Mouse (Mus musculus) midbrain, embryonic 10.5 days (tissue): ENCODE results near the gene Agrp. TPM values are rescaled to one million over a fixed set of nuclear protein-coding genes. Genes with fewer than 3 reads are reported as not detected.
"Not testable (repeated sequence)": the region's sequence is repeated elsewhere in the genome, so short reads cannot be mapped to it uniquely, and the experiment has no call there.

Experiments
- DNase-seq: peaks from one replicate; pipeline ENCODE4 v3.0.0-alpha.2; 2017; ENCODE audit warnings: low spot score
- H3K27ac ChIP-seq: fragments of 300-500 bp; sonication (generic); replicated peaks from 2 replicates; pipeline ENCODE4 v1.5.1; 2016; ENCODE audit warnings: mild to moderate bottlenecking
- H3K27me3 ChIP-seq: fragments of 300-500 bp; sonication (generic); 2 replicates; pipeline ENCODE4 v1.6.1; 2016; ENCODE audit warnings: low read depth, mild to moderate bottlenecking; ENCODE audit not compliant: poor library complexity, severe bottlenecking
- H3K36me3 ChIP-seq: fragments of 300-500 bp; sonication (generic); 2 replicates; pipeline ENCODE4 v1.6.1; 2016; ENCODE audit warnings: mild to moderate bottlenecking, moderate library complexity
- H3K4me1 ChIP-seq: fragments of 300-500 bp; sonication (generic); 2 replicates; pipeline ENCODE4 v1.6.1; 2016
- H3K4me3 ChIP-seq: fragments of 300-500 bp; sonication (generic); 2 replicates; pipeline ENCODE4 v1.5.1; 2016; ENCODE audit warnings: mild to moderate bottlenecking, moderate library complexity
- H3K9me3 ChIP-seq: fragments of 300-500 bp; sonication (generic); replicated peaks from 2 replicates; pipeline ENCODE4 v1.6.1; 2016; ENCODE audit warnings: mild to moderate bottlenecking
- WGBS: fragments of 180-500 bp; shearing (Covaris S2); methylation state at CpG from one replicate; pipeline ENCODE4 v1.1.7; 2016; 5-methylcytosine and 5-hydroxymethylcytosine counted together
- polyA plus RNA-seq: library from polyadenylated mRNA; unstranded; fragments of >200 nt; fragmentation: Nextera tagmentation; extraction: Ambion mirVana; gene quantifications from 2 replicates; pipeline ENCODE4 v1.2.1, GENCODE M21; 2016

Gene Agrp
- polyA plus RNA-seq, 1 experiment from 2014 or later = 0.62 TPM

DNA sequence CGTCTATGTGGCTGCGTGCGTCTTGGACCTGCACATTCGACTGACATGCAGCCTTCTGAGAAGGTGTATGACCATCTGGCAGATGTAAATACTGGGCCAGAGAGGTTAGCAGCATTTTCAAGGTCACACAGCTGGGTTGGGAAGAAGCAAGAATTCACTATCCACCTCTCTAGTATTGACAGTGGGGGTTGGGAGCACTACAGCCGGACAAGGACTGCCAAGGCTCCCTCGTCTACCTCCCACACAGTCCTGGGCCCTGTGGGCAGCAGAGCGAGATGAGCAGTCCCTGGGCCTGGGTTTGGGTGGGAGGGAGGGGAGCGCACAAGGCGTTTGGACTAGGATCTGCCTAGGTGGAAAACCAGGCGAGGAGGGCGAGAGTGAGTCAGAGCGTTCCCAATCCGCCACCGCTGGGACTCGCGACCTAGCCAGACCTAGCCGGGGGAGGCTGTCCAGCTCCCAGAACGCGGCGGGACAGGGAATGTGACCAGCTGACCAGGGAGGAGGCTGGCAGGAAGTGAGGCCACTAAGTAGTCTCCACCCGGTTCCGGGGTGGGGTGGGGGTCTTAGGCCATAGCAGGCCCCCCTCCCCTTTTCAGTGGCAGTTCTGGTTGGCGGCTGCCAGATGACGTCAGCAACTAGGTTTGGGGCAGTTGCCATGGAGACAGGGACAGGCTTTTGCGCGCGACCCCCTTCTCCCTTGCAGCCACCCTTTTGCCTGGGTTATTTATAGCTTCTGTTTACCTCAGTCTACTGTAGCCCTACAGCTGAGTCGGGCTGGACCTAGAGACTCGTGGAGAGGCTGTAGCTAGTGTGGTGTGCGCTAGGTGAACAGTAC is 30.8 kb downstream of the Agrp start:
- peak overlapping the region; percentile 67 for H3K4me3 ChIP-seq
- H3K4me1 ChIP-seq = peaks cover 34% of the 10 kb centered on the region
- WGBS = 2% methylated on average over 30 of the region's 30 CpGs
- no peaks in the 10 kb centered on the region for H3K36me3 ChIP-seq
- peak overlapping the region; percentile 90 for H3K27ac ChIP-seq
- H3K9me3 ChIP-seq = no peaks in the 10 kb centered on the region
- peak; percentile 88 for DNase-seq
- peaks cover 19% of the 10 kb centered on the region for H3K27me3 ChIP-seq

- Histone ChIP-seq H3K27ac (peak overlapping the region; percentile 90), H3K4me3 (peak overlapping the region; percentile 67), H3K36me3 (no peaks in the 10 kb centered on the region), H3K27me3 (peaks cover 13% of the 10 kb centered on the region), H3K4me1 (peaks cover 34% of the 10 kb centered on the region), H3K9me3 (no peaks in the 10 kb centered on the region)
- peak; percentile 62 for DNase-seq
- WGBS = 2% methylated on average over 39 of the region's 39 CpGs
Observed at GRCm38 (mm10) chr8:105605491-105606188, 31.6 kb downstream of the Agrp start.

GRCm38 (mm10) chr8:105604804-105605381 is 32.3 kb downstream of the Agrp start, which contains the start of gene Ripor1:
Ripor1 (plus strand) TSS chr8:105605255.
- Histone ChIP-seq H3K27me3 (peaks cover 13% of the 10 kb centered on the region), H3K4me3 (peak within 1 kb of the TSS; percentile 67), H3K27ac (peak within 1 kb of the TSS; percentile 90), H3K9me3 (no peaks in the 10 kb centered on the region), H3K36me3 (no peaks in the 10 kb centered on the region), H3K4me1 (peaks cover 34% of the 10 kb centered on the region)
- DNase-seq = peak; percentile 86
- 0% methylated on average over 37 of the region's 42 CpGs for WGBS

DNA sequence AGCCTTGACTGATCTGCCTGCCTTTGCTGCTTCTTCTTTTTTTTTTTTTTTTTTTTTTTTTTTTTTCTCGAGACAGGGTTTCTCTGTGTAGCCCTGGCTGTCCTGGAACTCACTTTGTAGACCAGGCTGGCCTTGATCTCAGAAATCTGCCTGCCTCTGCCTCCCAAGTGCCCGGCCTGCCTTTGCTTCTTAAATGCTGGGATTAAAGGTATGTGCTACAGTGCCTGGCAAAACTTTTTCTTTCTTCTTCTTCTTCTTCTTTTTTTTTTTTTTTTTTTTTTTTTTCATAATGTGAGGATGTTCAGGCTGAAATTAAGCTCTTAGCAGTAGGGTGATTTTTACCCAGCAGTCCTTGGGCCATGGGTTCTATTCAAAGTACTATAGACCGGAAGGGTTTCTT is 34.7 kb downstream of the Agrp start:
- 79% methylated on average over 3 of the region's 3 CpGs for WGBS
- peaks cover 32% of the 10 kb centered on the region for H3K4me1 ChIP-seq

DNA sequence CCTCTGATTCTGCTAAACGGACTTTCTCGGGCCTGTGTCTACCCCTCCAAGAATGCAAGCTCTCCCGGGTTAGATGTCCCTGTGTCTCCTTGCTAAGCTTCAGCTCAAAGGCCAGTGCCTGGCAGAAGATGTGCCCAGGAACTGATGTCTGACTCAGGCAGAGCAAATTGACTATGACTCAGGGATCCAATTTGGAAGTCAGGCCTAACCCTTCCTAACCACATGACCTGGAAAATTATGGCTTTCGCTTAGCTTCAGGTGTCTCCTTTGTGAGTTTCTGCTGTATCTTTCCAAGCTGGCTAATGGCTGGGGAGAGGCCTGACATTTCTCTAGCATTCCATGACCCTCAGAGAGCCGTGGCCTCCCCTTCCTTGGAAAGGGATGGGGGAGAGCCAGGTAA is 35.9 kb downstream of the Agrp start:
- Histone ChIP-seq H3K36me3 (no peaks in the 10 kb centered on the region), H3K4me3 (no peak overlapping the region), H3K4me1 (peaks cover 24% of the 10 kb centered on the region), H3K27me3 (peaks cover 13% of the 10 kb centered on the region), H3K9me3 (no peaks in the 10 kb centered on the region), H3K27ac (no peak overlapping the region)
- no peak for DNase-seq
- WGBS = 73% methylated on average over 5 of the region's 5 CpGs

More for the DNA sequence above, 34.7 kb downstream of the Agrp start:
- not testable (repeated sequence) for H3K9me3 ChIP-seq, H3K27ac ChIP-seq, H3K4me3 ChIP-seq, DNase-seq, H3K36me3 ChIP-seq
- H3K27me3 ChIP-seq = peaks cover 13% of the 10 kb centered on the region

DNA sequence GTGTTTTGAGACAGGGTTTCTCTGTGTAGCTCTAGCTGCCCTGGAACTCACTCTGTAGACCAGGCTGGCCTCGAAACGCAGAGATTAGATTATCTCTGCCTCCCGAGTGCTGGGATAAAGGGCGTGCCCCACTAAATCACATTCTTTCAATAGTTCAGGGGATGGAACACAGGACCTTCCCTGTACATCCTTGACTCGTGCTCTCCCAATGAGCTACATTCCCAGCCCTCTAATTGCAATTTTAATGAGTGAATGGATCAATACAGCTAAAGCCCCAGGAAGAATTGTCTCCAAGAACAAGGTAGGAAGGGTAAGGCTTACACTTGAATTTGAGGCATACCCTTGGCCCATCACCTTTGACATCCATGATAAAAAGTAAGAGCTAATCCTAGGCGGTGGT is 38.4 kb downstream of the Agrp start:
- H3K4me3 ChIP-seq = no peak overlapping the region
- H3K36me3 ChIP-seq = no peaks in the 10 kb centered on the region
- 78% methylated on average over 6 of the region's 6 CpGs for WGBS
- H3K27me3 ChIP-seq = peaks cover 28% of the 10 kb centered on the region
- no peaks in the 10 kb centered on the region for H3K9me3 ChIP-seq
- H3K4me1 ChIP-seq = peaks cover 14% of the 10 kb centered on the region
- DNase-seq = no peak
- H3K27ac ChIP-seq = no peak overlapping the region

DNA sequence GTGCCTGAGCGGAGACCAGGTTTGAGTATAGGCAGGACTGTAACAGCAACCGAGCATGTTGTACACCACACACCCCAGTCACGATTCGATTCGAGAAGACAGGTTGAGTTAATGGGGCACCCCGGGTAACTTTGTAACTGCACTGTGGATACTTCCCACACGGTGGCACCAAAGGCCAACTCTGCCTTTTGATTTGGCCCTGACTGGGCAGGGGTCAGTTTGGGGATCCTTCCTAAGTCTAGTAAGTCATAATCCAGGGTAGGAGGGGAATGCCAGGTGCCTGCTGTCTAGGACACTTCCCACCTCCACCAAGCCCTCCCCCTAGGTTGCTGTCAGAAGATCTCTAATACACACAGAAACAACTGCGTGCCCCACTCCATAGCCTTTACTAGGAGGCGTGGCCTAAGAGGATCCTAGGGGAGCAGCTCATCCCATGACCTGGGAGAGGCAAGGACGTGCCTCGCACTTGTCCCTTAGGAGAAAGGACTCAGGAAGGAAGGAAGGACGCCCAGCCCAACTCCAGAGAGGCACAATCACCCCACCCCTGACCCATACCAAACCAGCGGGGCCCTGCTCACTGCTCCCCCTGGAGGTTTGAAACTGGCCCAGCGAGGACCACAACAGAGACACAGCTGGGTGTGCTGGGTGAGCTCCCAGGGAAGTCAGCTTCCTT is 40.7 kb downstream of the Agrp start:
- WGBS = 7% methylated on average over 14 of the region's 14 CpGs
- DNase-seq = peak; percentile 56
- H3K27ac ChIP-seq = no peak overlapping the region
- no peaks in the 10 kb centered on the region for H3K36me3 ChIP-seq
- H3K4me3 ChIP-seq = peak overlapping the region; percentile 22
- peaks cover 17% of the 10 kb centered on the region for H3K4me1 ChIP-seq
- H3K9me3 ChIP-seq = no peaks in the 10 kb centered on the region
- peaks cover 24% of the 10 kb centered on the region for H3K27me3 ChIP-seq

DNA sequence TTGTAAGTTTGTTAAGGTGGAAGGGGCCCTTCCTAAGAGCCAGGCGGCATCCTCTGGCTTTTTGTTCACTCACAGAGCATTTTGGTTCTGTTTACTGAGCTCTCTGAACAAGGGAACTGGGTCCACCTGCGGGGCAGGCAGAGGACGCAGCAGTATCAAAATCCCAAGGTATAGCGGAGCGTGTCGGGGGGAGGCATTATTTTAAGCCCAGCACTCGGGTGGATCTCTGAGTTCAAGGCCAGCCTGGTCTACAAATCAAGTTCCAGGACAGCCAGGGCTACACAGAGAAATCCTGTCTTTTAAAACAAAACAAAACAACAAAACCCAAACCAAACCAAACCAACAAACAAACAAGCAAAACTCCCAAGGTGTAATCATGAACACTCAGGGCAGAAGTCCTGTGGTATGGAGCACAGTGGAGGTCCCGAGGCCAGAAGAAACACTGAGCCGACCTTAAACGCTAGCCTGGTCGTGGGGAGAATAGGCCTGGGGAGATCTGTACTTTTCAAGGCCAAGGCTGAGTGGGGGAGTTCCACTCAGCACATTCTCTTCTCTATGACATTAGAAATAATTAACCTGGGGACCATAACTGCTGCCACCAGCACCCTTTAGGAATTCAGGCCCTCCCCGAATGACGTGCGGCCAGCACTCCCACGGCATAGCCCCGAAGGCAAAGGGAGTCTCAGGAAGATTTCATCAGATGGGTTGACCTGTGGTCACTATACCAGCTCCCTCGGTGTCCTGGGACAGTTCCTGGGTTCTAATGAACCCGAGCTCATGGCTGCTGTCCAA is 42.5 kb downstream of the Agrp start:
- WGBS = 81% methylated on average over 18 of the region's 18 CpGs
- H3K36me3 ChIP-seq = no peaks in the 10 kb centered on the region
- H3K27me3 ChIP-seq = peaks cover 24% of the 10 kb centered on the region
- no peak overlapping the region for H3K4me3 ChIP-seq
- H3K9me3 ChIP-seq = no peaks in the 10 kb centered on the region
- peaks cover 17% of the 10 kb centered on the region for H3K4me1 ChIP-seq
- H3K27ac ChIP-seq = no peak overlapping the region
- DNase-seq = no peak

DNA sequence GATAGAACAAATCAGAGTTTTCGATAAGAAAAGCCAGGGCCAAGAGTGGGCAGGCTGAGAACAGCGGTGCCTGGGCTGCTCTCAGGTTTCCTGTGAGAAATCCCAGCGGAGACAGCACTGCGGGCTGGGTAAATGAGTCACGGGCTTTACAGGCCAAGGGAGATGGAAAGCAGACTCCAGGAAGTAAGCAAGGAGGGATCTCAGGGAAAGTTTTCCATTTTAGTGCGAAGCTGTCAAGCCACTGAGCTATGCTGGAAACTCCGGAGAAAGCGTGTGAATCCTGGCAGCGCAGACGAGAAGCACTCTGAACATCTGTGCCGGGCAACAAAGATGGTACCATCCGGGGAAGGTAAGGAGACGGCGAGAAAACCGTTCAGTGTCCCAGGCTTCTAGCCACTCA is 43.3 kb downstream of the Agrp start:
- Histone ChIP-seq H3K36me3 (no peaks in the 10 kb centered on the region), H3K9me3 (no peaks in the 10 kb centered on the region), H3K4me3 (peak overlapping the region; percentile 16), H3K4me1 (peaks cover 17% of the 10 kb centered on the region), H3K27ac (0 out of 2 replicates have a peak overlapping the region, but pooled peaks have one; percentile 49), H3K27me3 (peaks cover 24% of the 10 kb centered on the region)
- WGBS = 35% methylated on average over 15 of the region's 15 CpGs
- DNase-seq = peak; percentile 25

DNA sequence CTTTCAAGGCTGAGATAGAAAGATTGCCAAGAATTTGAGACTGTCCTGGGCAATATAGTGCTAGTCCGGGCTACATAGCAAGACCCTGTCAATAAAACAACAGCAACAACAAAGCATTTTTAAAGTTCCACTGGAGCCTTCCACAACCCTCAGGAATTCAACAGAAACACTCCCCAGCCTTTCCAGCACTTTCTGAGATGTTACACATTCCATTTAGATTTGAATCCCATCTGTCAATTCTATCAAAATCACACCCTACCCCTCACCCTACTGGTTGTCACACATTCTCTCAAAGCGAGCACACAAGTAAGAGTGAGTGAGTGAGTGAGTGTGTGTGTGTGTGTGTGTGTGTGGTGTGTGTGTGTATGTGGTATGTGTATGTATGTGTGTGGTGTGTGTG is 44.8 kb downstream of the Agrp start:
- H3K9me3 ChIP-seq = no peaks in the 10 kb centered on the region
- no peak for DNase-seq
- no peak overlapping the region for H3K27ac ChIP-seq
- peaks cover 24% of the 10 kb centered on the region for H3K27me3 ChIP-seq
- H3K4me1 ChIP-seq = peaks cover 17% of the 10 kb centered on the region
- H3K36me3 ChIP-seq = no peaks in the 10 kb centered on the region
- WGBS = 88% methylated on average over 2 of the region's 2 CpGs
- no peak overlapping the region for H3K4me3 ChIP-seq

- Histone ChIP-seq H3K9me3 (no peaks in the 10 kb centered on the region), H3K36me3 (no peaks in the 10 kb centered on the region), H3K27ac (no peak overlapping the region), H3K4me3 (no peak overlapping the region), H3K27me3 (no peaks in the 10 kb centered on the region), H3K4me1 (no peaks in the 10 kb centered on the region)
- 71% methylated on average over 3 of the region's 3 CpGs for WGBS
- DNase-seq = no peak
Observed at GRCm38 (mm10) chr8:105579719-105580118, 57.5 kb downstream of the Agrp start.

DNA sequence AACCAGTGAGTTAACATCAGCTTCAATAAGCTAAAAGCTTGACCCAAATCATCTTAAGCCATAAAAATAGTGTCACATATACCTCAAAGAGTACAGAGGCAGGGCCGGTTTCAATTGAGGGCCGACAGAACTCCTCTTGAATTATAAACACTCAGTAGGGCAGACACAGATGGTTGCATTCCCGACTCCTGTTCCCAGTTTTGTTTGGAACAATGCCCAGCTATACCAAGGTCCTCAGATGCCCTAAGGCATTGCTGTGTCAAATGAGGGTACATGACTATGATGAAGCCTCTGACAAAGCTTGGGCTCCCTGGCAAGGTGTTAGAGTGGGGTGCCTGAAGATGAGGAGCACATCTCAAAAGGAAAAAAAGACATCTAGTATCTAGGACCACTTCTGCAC is 61.7 kb downstream of the Agrp start:
- no peaks in the 10 kb centered on the region for H3K27me3 ChIP-seq
- no peak overlapping the region for H3K4me3 ChIP-seq
- DNase-seq = no peak
- no peaks in the 10 kb centered on the region for H3K4me1 ChIP-seq
- WGBS = 85% methylated on average over 3 of the region's 3 CpGs
- no peaks in the 10 kb centered on the region for H3K9me3 ChIP-seq
- H3K36me3 ChIP-seq = no peaks in the 10 kb centered on the region
- no peak overlapping the region for H3K27ac ChIP-seq
